In the genomic region with DNA sequence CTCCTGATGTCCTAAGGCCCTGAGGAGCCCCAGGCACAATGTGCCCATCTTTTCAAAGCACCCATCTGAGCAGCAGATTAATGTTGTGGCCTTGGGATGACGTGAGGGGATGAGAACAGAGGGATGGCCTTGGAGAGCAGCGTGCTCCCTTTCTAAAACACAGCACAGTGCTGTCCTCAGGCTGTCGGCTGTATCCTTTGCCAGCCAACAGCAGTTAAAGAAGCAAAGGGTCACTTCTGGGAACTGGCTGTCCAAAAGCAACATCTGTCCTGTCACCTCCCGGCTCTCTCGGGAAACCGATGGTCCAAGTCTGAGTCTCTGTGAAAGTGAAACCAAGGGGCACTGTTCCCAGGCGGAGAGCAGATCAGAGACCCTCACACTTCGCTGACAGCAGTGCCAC, we compare ENCODE assay signal across 11 mouse cellular contexts. TPM values are rescaled to one million over a fixed set of nuclear protein-coding genes. Genes with fewer than 3 reads are reported as not detected.
DNase-seq lines count a peak whose midpoint lies in the region; ATAC-seq lines count a peak whose summit lies in the region.
"Had no signal": no experiment of that assay in that cellular context is flagged by ENCODE, and none has a peak within 500 bp of the region (broad histone marks: within the 10 kb centered on the region; RNA-seq: fewer than 3 reads in every experiment).

No protein-coding gene starts in this region.

- no peak overlapping the region for H3K27ac ChIP-seq in heart, embryonic 16.5 days (ENCODE audit: low read length)
- no peak overlapping the region for H3K27ac ChIP-seq in hindbrain, embryonic 16.5 days (ENCODE audit: low read depth, low read length)
- H3K27ac ChIP-seq in intestine, embryonic 15.5 days = no peak overlapping the region
- H3K27ac ChIP-seq: midbrain, embryonic 15.5 days had no signal

- ATAC-seq in heart, embryonic 16.5 days (replicated peaks; ENCODE audit: extremely low read depth, insufficient read depth, low FRiP score) = no peak
- no peak for ATAC-seq in hindbrain, embryonic 16.5 days
- ATAC-seq in intestine, embryonic 15.5 days = no peak
- ATAC-seq: midbrain, embryonic 15.5 days had no signal

- peak overlapping the region; percentile 14; the same call in 1 of the 2 replicates for H3K4me2 ChIP-seq in heart, embryonic 16.5 days (ENCODE audit: low read depth, low read length)
- no peak overlapping the region for H3K4me2 ChIP-seq in hindbrain, embryonic 16.5 days (ENCODE audit: low read length)
- no peak overlapping the region for H3K4me2 ChIP-seq in intestine, embryonic 15.5 days (replicated peaks)
- H3K4me2 ChIP-seq: midbrain, embryonic 15.5 days had no signal

- 67% methylated on average over 8 of the region's 8 CpGs for WGBS in heart, embryonic 16.5 days
- WGBS in hindbrain, embryonic 16.5 days = 70% methylated on average over 8 of the region's 8 CpGs
- 78% methylated on average over 8 of the region's 8 CpGs for WGBS in intestine, embryonic 15.5 days

- no peaks in the 10 kb centered on the region for H3K36me3 ChIP-seq in heart, embryonic 16.5 days (ENCODE audit: control insufficient read depth, insufficient read depth)
- H3K36me3 ChIP-seq in hindbrain, embryonic 16.5 days (ENCODE audit: control insufficient read depth, insufficient read depth, low read length) = no peaks in the 10 kb centered on the region
- no peaks in the 10 kb centered on the region for H3K36me3 ChIP-seq in intestine, embryonic 15.5 days
- H3K36me3 ChIP-seq: midbrain, embryonic 15.5 days had no signal

- H3K9ac ChIP-seq in heart, embryonic 16.5 days (ENCODE audit: low read length) = no peak overlapping the region
- H3K9ac ChIP-seq in hindbrain, embryonic 16.5 days (ENCODE audit: low read depth, low read length) = no peak overlapping the region
- no peak overlapping the region for H3K9ac ChIP-seq in intestine, embryonic 15.5 days
- H3K9ac ChIP-seq: midbrain, embryonic 15.5 days had no signal

- no peaks in the 10 kb centered on the region for H3K27me3 ChIP-seq in heart, embryonic 16.5 days (ENCODE audit: control insufficient read depth, insufficient read depth, low read length)
- H3K27me3 ChIP-seq in hindbrain, embryonic 16.5 days (replicated peaks; ENCODE audit: control insufficient read depth, insufficient read depth, low read length) = no peaks in the 10 kb centered on the region
- H3K27me3 ChIP-seq in intestine, embryonic 15.5 days (replicated peaks) = no peaks in the 10 kb centered on the region
- H3K27me3 ChIP-seq: midbrain, embryonic 15.5 days had no signal

- DNase-seq in gastrocnemius, postnatal 25 days = peak; percentile 38
- no peak for DNase-seq in gastrocnemius, adult 8-10 months (ENCODE audit: low spot score in 2 of 2)
- peak; percentile 88 to 91 for DNase-seq in adrenal gland, adult (ENCODE audit: inconsistent age in 2 of 2, low spot score in 1 of 2)
- DNase-seq in lung, postnatal 10 days = peak; percentile 66
- DNase-seq in left cerebral cortex, postnatal 25 days (ENCODE audit: low spot score in 2 of 2) = no peak
- DNase-seq: cerebellum, adult 18-20 months had no signal

- intact Hi-C loops in left cerebral cortex, postnatal 25 days (cut with DNase I) = loop anchor here (10.0 kb wide), 1 partner anchor 1079 kb away; no protein-coding TSS in a partner anchor

- H3K4me1 ChIP-seq in heart, embryonic 16.5 days (ENCODE audit: control insufficient read depth, insufficient read depth, low read length) = peaks cover 7% of the 10 kb centered on the region
- H3K4me1 ChIP-seq in hindbrain, embryonic 16.5 days (ENCODE audit: control insufficient read depth, insufficient read depth, low read depth, low read length) = no peaks in the 10 kb centered on the region
- no peaks in the 10 kb centered on the region for H3K4me1 ChIP-seq in intestine, embryonic 15.5 days (replicated peaks)
- H3K4me1 ChIP-seq: midbrain, embryonic 15.5 days had no signal

- no peak overlapping the region for H3K4me3 ChIP-seq in heart, embryonic 16.5 days (ENCODE audit: low read length)
- no peak overlapping the region for H3K4me3 ChIP-seq in hindbrain, embryonic 16.5 days (ENCODE audit: low read length)
- H3K4me3 ChIP-seq in intestine, embryonic 15.5 days (replicated peaks) = no peak overlapping the region
- H3K4me3 ChIP-seq: erythroblast, embryonic 14.5 days; midbrain, embryonic 15.5 days had no signal

- no peaks in the 10 kb centered on the region for H3K9me3 ChIP-seq in heart, embryonic 16.5 days (replicated peaks; ENCODE audit: control insufficient read depth, low read length)
- H3K9me3 ChIP-seq in hindbrain, embryonic 16.5 days (ENCODE audit: control insufficient read depth, low read length) = no peaks in the 10 kb centered on the region
- H3K9me3 ChIP-seq in intestine, embryonic 15.5 days = no peaks in the 10 kb centered on the region
- H3K9me3 ChIP-seq: midbrain, embryonic 15.5 days had no signal

RNA-seq across cellular contexts. Expression of gene Neo1, which starts 20.0 kb away (rescaled TPM):
- total RNA-seq in gastrocnemius, postnatal 25 days (2021) = 10 to 100 TPM; 29.5 to 29.8 TPM
- total RNA-seq in gastrocnemius, adult 8-10 months (2022) = 10 to 100 TPM; 28.2 to 31.9 (median 30.9) TPM
- 21.8 and 24.5 TPM in 2 replicates for polyA plus RNA-seq in heart, embryonic 16.5 days (2015; fragmentation: Nextera tagmentation; extraction: Ambion mirVana)
- 10 to 100 TPM; 77.4 to 80.4 TPM for total RNA-seq in left cerebral cortex, postnatal 25 days (2021)
- 40.9 and 51.1 TPM in 2 replicates for polyA plus RNA-seq in hindbrain, embryonic 16.5 days (2015; fragmentation: Nextera tagmentation; extraction: Ambion mirVana)
- polyA plus RNA-seq in intestine, embryonic 15.5 days (2015; fragmentation: Nextera tagmentation; extraction: Ambion mirVana) = 24.2 and 26.0 TPM in 2 replicates
- polyA plus RNA-seq: erythroblast, embryonic 14.5 days had no signal

Comparison
In these comparisons a context has a peak if more than half of its experiments do, and no peak if none do; other contexts are left out.
1. DNase-seq: peak in gastrocnemius, postnatal 25 days (single experiment), adrenal gland, adult (2 of 2) and lung, postnatal 10 days (single experiment); none in gastrocnemius, adult 8-10 months (0 of 2) and left cerebral cortex, postnatal 25 days (0 of 2).